Mouse (Mus musculus) ES-Bruce4 (cell line): ENCODE data around the gene Rassf2. TPM values are rescaled to one million over a fixed set of nuclear protein-coding genes. Genes with fewer than 3 reads are reported as not detected.

Experiments
- H3K27ac ChIP-seq: 2 replicates; pipeline ENCODE4 v1.5.1; 2012; ENCODE audit warnings: low read length, inconsistent platforms; ENCODE audit not compliant: insufficient read depth
- H3K27me3 ChIP-seq: 2 replicates; pipeline ENCODE4 v1.6.1; 2012; ENCODE audit warnings: mild to moderate bottlenecking, low read length, inconsistent platforms; ENCODE audit not compliant: control insufficient read depth, poor library complexity, insufficient read depth, severe bottlenecking
- H3K36me3 ChIP-seq: 2 replicates; pipeline ENCODE4 v1.6.1; 2012; ENCODE audit warnings: inconsistent platforms, mild to moderate bottlenecking, low read length, moderate library complexity; ENCODE audit not compliant: control insufficient read depth, poor library complexity, insufficient read depth, severe bottlenecking
- H3K4me1 ChIP-seq: one replicate; pipeline ENCODE4 v1.8.1; 2011; ENCODE audit warnings: low read length; ENCODE audit not compliant: control insufficient read depth, insufficient read depth
- H3K4me3 ChIP-seq: 2 replicates; pipeline ENCODE4 v1.5.1; 2011; ENCODE audit warnings: low read depth, mild to moderate bottlenecking, low read length
- H3K9ac ChIP-seq: 2 replicates; pipeline ENCODE4 v1.6.1; 2012; ENCODE audit warnings: low read depth, mild to moderate bottlenecking, inconsistent platforms; ENCODE audit not compliant: poor library complexity, severe bottlenecking
- H3K9me3 ChIP-seq: replicated peaks from 2 replicates; pipeline ENCODE4 v1.6.1; 2012; ENCODE audit warnings: mild to moderate bottlenecking, low read length, inconsistent platforms; ENCODE audit not compliant: control insufficient read depth, poor library complexity, insufficient read depth, severe bottlenecking
- CTCF ChIP-seq: IDR thresholded peaks from one replicate; pipeline ENCODE4 v1.8.1; 2011; ENCODE audit warnings: low read depth, low read length
- EP300 ChIP-seq: IDR thresholded peaks from 2 replicates; pipeline ENCODE4 v1.6.1; 2011; ENCODE audit warnings: low read depth, low read length; ENCODE audit not compliant: insufficient read depth
- POLR2A ChIP-seq: IDR thresholded peaks from one replicate; pipeline ENCODE4 v1.8.1; 2011; ENCODE audit warnings: low read length; ENCODE audit not compliant: insufficient read depth
- polyA plus RNA-seq: library from polyadenylated mRNA; stranded (reverse); fragments of >200 nt; gene quantifications from 2 replicates; pipeline ENCODE4 v1.2.4, GENCODE M21; 2011; ENCODE audit warnings: low read depth; ENCODE audit not compliant: missing spikeins, insufficient read depth, insufficient read length

Rassf2 gene
- polyA plus RNA-seq, 1 experiment: 4.3 TPM

DNA sequence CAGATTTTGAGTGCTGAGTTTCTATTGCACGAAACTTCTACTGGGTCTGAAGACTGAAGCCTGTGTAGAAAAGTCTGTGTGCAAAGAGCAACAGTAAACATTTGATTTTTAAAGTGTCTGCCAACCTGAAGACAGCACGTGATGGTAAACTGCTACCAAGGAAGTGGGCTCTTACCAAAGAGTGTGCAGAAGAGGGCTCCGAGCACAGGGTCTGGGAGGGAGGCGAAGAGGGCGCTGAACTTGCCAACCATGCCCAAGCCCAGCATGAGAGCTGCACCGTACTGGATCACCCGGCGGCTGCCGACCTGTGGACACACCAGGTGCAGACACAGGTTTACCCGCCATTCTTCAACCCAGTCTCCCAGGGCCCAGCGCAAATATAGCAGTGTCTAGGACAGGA, 31.8 kb upstream of the Rassf2 start:
- H3K4me3 ChIP-seq: no peak overlapping the region
- no peak overlapping the region for H3K9ac ChIP-seq
- H3K27ac ChIP-seq: no peak overlapping the region
- no peaks in the 10 kb centered on the region for H3K4me1 ChIP-seq
- H3K9me3 ChIP-seq: no peaks in the 10 kb centered on the region
- TF ChIP-seq CTCF: no peak
- no peak for TF ChIP-seq POLR2A
- no peak for TF ChIP-seq EP300
- no peaks in the 10 kb centered on the region for H3K27me3 ChIP-seq
- H3K36me3 ChIP-seq: peaks cover 18% of the 10 kb centered on the region

DNA sequence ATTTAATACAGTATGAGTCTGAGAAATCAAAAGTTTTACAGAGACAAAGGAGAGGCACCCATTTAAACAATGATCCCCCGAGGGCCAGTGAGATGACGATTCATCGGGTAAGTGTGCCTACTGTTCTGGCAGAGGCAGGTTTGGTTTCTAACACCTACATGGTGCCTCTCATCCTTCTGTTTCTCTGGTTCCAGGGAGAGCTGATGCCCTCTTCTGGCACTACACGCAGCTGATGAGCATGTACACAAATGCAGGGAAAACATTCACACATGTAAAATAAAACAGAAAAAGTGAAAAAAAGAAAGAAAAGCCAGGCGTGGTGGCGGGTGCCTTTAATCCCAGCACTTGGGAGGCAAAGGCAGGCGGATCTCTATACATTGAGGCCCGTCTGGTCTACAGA, 29.9 kb upstream of the Rassf2 start:
- Histone ChIP-seq H3K36me3 (peaks cover 18% of the 10 kb centered on the region), H3K27ac (no peak overlapping the region), H3K4me3 (no peak overlapping the region), H3K4me1 (no peaks in the 10 kb centered on the region), H3K9ac (no peak overlapping the region), H3K27me3 (no peaks in the 10 kb centered on the region), H3K9me3 (no peaks in the 10 kb centered on the region)
- TF ChIP-seq CTCF (no peak), POLR2A (no peak), EP300 (no peak)

DNA sequence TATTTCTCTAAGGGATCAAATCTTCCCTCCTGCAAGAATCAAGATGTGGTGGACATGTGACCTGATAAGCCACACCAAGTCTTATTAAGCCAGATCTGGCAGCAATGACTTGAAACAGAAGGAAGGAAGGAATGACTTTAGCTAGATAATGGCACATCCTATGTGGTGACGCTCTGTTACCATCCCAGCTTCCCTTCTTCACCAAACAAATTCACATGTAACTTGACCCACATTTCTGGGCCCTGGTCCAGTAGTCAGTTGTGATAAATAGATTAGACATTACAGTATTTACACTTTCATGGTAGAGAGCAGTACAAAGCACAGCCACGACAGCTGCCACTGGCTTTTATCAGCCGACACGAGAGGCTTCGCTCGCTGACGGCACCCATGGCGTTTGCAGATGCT, 25.3 kb upstream of the Rassf2 start:
- H3K27me3 ChIP-seq: no peaks in the 10 kb centered on the region
- no peak overlapping the region for H3K27ac ChIP-seq
- H3K9ac ChIP-seq: no peak overlapping the region
- H3K9me3 ChIP-seq: no peaks in the 10 kb centered on the region
- H3K4me3 ChIP-seq: no peak overlapping the region
- peaks cover 18% of the 10 kb centered on the region for H3K36me3 ChIP-seq
- H3K4me1 ChIP-seq: no peaks in the 10 kb centered on the region
- TF ChIP-seq CTCF (no peak), EP300 (no peak), POLR2A (no peak)

DNA sequence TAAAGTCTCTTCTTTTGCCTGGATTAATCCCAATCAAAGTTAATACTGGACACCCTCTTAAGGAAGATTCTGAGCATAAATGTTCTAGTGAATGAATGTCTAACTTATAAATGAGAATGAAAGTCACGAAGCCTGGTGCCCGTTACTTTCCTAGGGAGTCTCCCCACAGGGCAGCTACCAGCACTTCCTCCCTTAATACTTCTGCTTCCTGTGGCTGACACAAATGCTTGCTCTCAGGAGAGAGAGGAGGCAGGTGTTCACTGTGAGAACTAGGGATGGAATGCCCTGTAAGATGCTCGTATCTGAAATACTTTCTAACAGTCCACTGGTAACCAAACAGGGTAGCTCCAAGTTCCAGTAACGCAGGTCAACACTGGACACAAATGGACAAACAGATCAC, 23.8 kb upstream of the Rassf2 start:
- Histone ChIP-seq H3K4me3 (no peak overlapping the region), H3K9ac (no peak overlapping the region), H3K27me3 (no peaks in the 10 kb centered on the region), H3K4me1 (no peaks in the 10 kb centered on the region), H3K36me3 (peaks cover 15% of the 10 kb centered on the region), H3K9me3 (no peaks in the 10 kb centered on the region), H3K27ac (no peak overlapping the region)
- TF ChIP-seq CTCF (no peak), POLR2A (no peak), EP300 (no peak)

DNA sequence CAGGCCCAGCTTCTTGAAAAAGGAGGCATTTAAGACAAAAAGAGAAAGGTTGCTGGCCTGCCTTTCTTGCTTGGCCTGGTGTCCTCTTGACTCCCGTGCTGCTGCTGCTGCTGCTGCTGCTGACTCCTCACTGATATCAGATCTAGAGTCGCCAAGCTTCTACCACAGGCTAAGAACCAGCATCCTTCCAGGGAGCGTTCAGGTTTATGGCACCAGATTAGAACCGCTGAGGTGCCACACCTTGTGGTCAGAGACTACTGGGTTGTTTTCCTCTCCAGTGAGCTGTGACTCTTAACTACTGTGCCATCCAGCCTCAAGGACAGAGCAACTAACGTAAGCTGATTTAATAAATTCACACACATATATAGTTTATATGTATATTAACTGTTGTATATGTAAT, 21.7 kb upstream of the Rassf2 start:
- Histone ChIP-seq H3K27ac (no peak overlapping the region), H3K9ac (no peak overlapping the region), H3K36me3 (0 out of 2 replicates have a peak, but pooled peaks cover 6% of the 10 kb centered on the region), H3K4me1 (no peaks in the 10 kb centered on the region), H3K4me3 (no peak overlapping the region), H3K9me3 (no peaks in the 10 kb centered on the region), H3K27me3 (no peaks in the 10 kb centered on the region)
- TF ChIP-seq POLR2A: no peak
- no peak for TF ChIP-seq CTCF
- no peak for TF ChIP-seq EP300

DNA sequence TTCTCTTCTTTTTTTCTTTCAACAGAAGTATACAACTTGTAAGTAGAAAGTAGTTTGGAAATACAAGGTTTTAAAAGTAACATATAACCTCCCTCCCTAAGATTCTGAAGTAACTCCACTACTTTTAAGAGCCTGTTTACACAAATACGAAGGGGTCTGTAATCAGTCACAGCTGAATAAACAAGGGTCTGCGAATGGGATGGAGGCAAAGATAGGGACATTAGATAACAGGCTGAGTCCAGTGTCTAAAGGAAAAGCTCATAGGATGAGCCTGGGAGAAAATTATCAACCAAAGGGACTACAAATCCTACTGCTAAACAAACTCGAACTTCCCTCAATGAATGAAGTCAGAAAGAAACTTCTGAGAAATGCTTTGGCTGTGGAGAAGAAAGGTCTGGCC, 19.9 kb upstream of the Rassf2 start:
- TF ChIP-seq POLR2A: no peak
- TF ChIP-seq CTCF: no peak
- no peak for TF ChIP-seq EP300
- no peak overlapping the region for H3K27ac ChIP-seq
- no peak overlapping the region for H3K9ac ChIP-seq
- H3K4me3 ChIP-seq: no peak overlapping the region
- no peaks in the 10 kb centered on the region for H3K9me3 ChIP-seq
- no peaks in the 10 kb centered on the region for H3K36me3 ChIP-seq
- peaks cover 2% of the 10 kb centered on the region for H3K4me1 ChIP-seq
- no peaks in the 10 kb centered on the region for H3K27me3 ChIP-seq
